Mouse (Mus musculus): ENCODE measurements around the gene Zbtb43.

Gene Zbtb43

GRCm38 (mm10) chr2:33430081-33430770 lies 38.1 kb downstream of the Zbtb43 start:
- DNase-seq (ENCODE audit: low spot score), result no peak

- no peak for DNase-seq (ENCODE audit: low spot score)
These were observed 39.0 kb downstream of the Zbtb43 start for GRCm38 (mm10) chr2:33429339-33429738.

- no peak for DNase-seq (ENCODE audit: low spot score)
These were observed 41.5 kb downstream of the Zbtb43 start for GRCm38 (mm10) chr2:33426640-33427398.

GRCm38 (mm10) chr2:33417454-33417853 lies 50.9 kb downstream of the Zbtb43 start:
- no peak for DNase-seq (ENCODE audit: low spot score)

GRCm38 (mm10) chr2:33414019-33414418 lies 54.3 kb downstream of the Zbtb43 start:
- no peak for DNase-seq (ENCODE audit: low spot score)

GRCm38 (mm10) chr2:33412111-33412510 lies 56.2 kb downstream of the Zbtb43 start:
- DNase-seq (ENCODE audit: low spot score), result no peak

GRCm38 (mm10) chr2:33403511-33404003 lies 64.8 kb downstream of the Zbtb43 start:
- peak; percentile 51 for DNase-seq (ENCODE audit: low spot score)

GRCm38 (mm10) chr2:33402638-33403037 lies 65.7 kb downstream of the Zbtb43 start:
- DNase-seq (ENCODE audit: low spot score), result no peak

GRCm38 (mm10) chr2:33402236-33402635 lies 66.1 kb downstream of the Zbtb43 start:
- peak; percentile 64 for DNase-seq (ENCODE audit: low spot score)

GRCm38 (mm10) chr2:33401217-33401616 lies 67.1 kb downstream of the Zbtb43 start:
- no peak for DNase-seq (ENCODE audit: low spot score)

GRCm38 (mm10) chr2:33400541-33400940 lies 67.8 kb downstream of the Zbtb43 start:
- no peak for DNase-seq (ENCODE audit: low spot score)

Data from yolk sac, embryonic 10.5 days (tissue).